Mouse (Mus musculus) CH12.LX (cell line): ENCODE measurements around the gene Hacd1. TPM values are rescaled to one million over a fixed set of nuclear protein-coding genes. Genes with fewer than 3 reads are reported as not detected.

Experiments used
- DNase-seq: peaks from one replicate; pipeline ENCODE4 v3.0.0-alpha.2; 2013; ENCODE audit errors: extremely low read depth
- H3K27ac ChIP-seq: 2 replicates; pipeline ENCODE4 v1.5.1; 2012; ENCODE audit warnings: low read depth, mild to moderate bottlenecking, control low read depth, moderate library complexity; ENCODE audit not compliant: insufficient read depth
- H3K27me3 ChIP-seq: replicated peaks from 2 replicates; pipeline ENCODE3; 2012; ENCODE audit warnings: inconsistent platforms
- H3K36me3 ChIP-seq, 2 experiments: replicated peaks in 1 of 2; 2 replicates each; pipeline versions ENCODE3 to v1.6.1; 2012; ENCODE audit warnings: inconsistent platforms in 1 of 2, low read length in 1 of 2, mild to moderate bottlenecking in 1 of 2, mixed read lengths in 1 of 2, moderate library complexity in 1 of 2; ENCODE audit not compliant: control insufficient read depth in 1 of 2, insufficient read depth in 1 of 2
- H3K4me1 ChIP-seq, 2 experiments: 2 replicates each; pipeline ENCODE4 v1.6.1; 2012; ENCODE audit warnings: inconsistent platforms in 1 of 2, moderate library complexity in 1 of 2; ENCODE audit not compliant: insufficient read depth in 2 of 2, control insufficient read depth in 1 of 2
- H3K4me2 ChIP-seq: 2 replicates; pipeline ENCODE4 v1.6.1; 2012; ENCODE audit warnings: low read depth, mild to moderate bottlenecking, control low read depth; ENCODE audit not compliant: poor library complexity, insufficient read depth, severe bottlenecking
- H3K4me3 ChIP-seq, 3 experiments: fragments of 150-350 bp in 1 of 3; sonication (generic) in 1 of 3; replicated peaks in 1 of 3; 2 replicates each; pipeline versions ENCODE3 to v1.5.1; 2011 to 2012; ENCODE audit warnings: low read depth in 2 of 3, low read length in 2 of 3, mild to moderate bottlenecking in 2 of 3, moderate library complexity in 2 of 3, control low read depth in 1 of 3, improper control_type of control experiment in 1 of 3, inconsistent platforms in 1 of 3, mixed read lengths in 1 of 3; ENCODE audit not compliant: poor library complexity in 1 of 3
- H3K79me2 ChIP-seq: replicated peaks from 2 replicates; pipeline ENCODE4 v1.6.1; 2012; ENCODE audit warnings: mild to moderate bottlenecking, moderate library complexity; ENCODE audit not compliant: control insufficient read depth, poor library complexity, insufficient read depth, severe bottlenecking; ENCODE audit errors: extremely low read depth
- H3K9ac ChIP-seq: 2 replicates; pipeline ENCODE4 v1.6.1; 2012; ENCODE audit warnings: low read depth, mild to moderate bottlenecking, control low read depth, moderate library complexity; ENCODE audit not compliant: insufficient read depth
- H3K9me3 ChIP-seq: replicated peaks from 2 replicates; pipeline ENCODE3; 2012; ENCODE audit warnings: low read length, inconsistent platforms, mixed read lengths
- BHLHE40 ChIP-seq: IDR thresholded peaks from 2 replicates; pipeline ENCODE4 v1.6.1; 2011; ENCODE audit warnings: mild to moderate bottlenecking, low read depth, low read length, improper control_type of control experiment
- E2F4 ChIP-seq: IDR thresholded peaks from 2 replicates; pipeline ENCODE4 v1.6.1; 2011; ENCODE audit warnings: low read depth, low read length, improper control_type of control experiment; ENCODE audit not compliant: insufficient replicate concordance
- IRF4 ChIP-seq: IDR thresholded peaks from 2 replicates; pipeline ENCODE4 v1.6.1; 2014; ENCODE audit warnings: low read depth, mild to moderate bottlenecking, inconsistent platforms, low read length, improper control_type of control experiment
- MAZ ChIP-seq: IDR thresholded peaks from 2 replicates; pipeline ENCODE4 v1.6.1; 2012; ENCODE audit warnings: low read depth, mild to moderate bottlenecking, inconsistent platforms, low read length, improper control_type of control experiment, moderate library complexity
- MXI1 ChIP-seq: IDR thresholded peaks from 2 replicates; pipeline ENCODE4 v1.6.1; 2011; ENCODE audit warnings: mild to moderate bottlenecking, low read depth, low read length, improper control_type of control experiment
- NRF1 ChIP-seq: IDR thresholded peaks from 2 replicates; pipeline ENCODE4 v1.6.1; 2014; ENCODE audit warnings: low read depth, mild to moderate bottlenecking, inconsistent platforms, low read length, improper control_type of control experiment, moderate library complexity
- TBP ChIP-seq: conservative IDR thresholded peaks from 2 replicates; pipeline ENCODE4 v1.6.1; 2011; ENCODE audit warnings: low read depth, low read length, improper control_type of control experiment
- TCF12 ChIP-seq: IDR thresholded peaks from 2 replicates; pipeline ENCODE4 v1.6.1; 2014; ENCODE audit warnings: low read depth, mild to moderate bottlenecking, inconsistent platforms, low read length, improper control_type of control experiment
- ZMIZ1 ChIP-seq: IDR thresholded peaks from 2 replicates; pipeline ENCODE4 v1.6.1; 2012; ENCODE audit warnings: low read depth, mild to moderate bottlenecking, inconsistent platforms, low read length, improper control_type of control experiment
- ZNF384 ChIP-seq: IDR thresholded peaks from 2 replicates; pipeline ENCODE4 v1.6.1; 2012; ENCODE audit warnings: low read depth, low read length, improper control_type of control experiment, inconsistent platforms
- dilution Hi-C: fragments of 300-500 bp; cut with MboI; formaldehyde crosslinking; loops from 2 replicates; pipeline ENCODE4 v1.14.3; 2020; ENCODE audit warnings: low sequenced_read_pairs; ENCODE audit not compliant: extremely low pct_unique_long_range_greater_than_20kb, extremely low pct_ligation_motif_present
- in situ Hi-C: fragments of 300-500 bp; cut with MboI; formaldehyde crosslinking; loops from 3 replicates; pipeline ENCODE4 v1.14.3; 2019; ENCODE audit warnings: low sequenced_read_pairs, low pct_ligation_motif_present, low pct_unique_long_range_greater_than_20kb, mixed read lengths
- polyA plus RNA-seq: library from polyadenylated mRNA; unstranded; fragments of >175 nt; gene quantifications from 2 replicates; pipeline ENCODE4 v1.2.1, GENCODE M21; 2012; ENCODE audit warnings: low read depth; ENCODE audit not compliant: insufficient read length
- total RNA-seq, 2 experiments: library from RNA; depleted of rRNA; stranded (reverse); fragments of 300-350 nt in 1 of 2; fragments of >200 nt in 1 of 2; gene quantifications; 2 replicates each; pipeline ENCODE4 v1.2.3; 2012 to 2014

Gene Hacd1
- total RNA-seq (2012; rRNA removed) (17.7 and 18.3 TPM in 2 replicates), total RNA-seq (2014; rRNA removed) (46.9 and 55.4 TPM in 2 replicates), polyA plus RNA-seq (28.5 and 31.0 TPM in 2 replicates)

DNA sequence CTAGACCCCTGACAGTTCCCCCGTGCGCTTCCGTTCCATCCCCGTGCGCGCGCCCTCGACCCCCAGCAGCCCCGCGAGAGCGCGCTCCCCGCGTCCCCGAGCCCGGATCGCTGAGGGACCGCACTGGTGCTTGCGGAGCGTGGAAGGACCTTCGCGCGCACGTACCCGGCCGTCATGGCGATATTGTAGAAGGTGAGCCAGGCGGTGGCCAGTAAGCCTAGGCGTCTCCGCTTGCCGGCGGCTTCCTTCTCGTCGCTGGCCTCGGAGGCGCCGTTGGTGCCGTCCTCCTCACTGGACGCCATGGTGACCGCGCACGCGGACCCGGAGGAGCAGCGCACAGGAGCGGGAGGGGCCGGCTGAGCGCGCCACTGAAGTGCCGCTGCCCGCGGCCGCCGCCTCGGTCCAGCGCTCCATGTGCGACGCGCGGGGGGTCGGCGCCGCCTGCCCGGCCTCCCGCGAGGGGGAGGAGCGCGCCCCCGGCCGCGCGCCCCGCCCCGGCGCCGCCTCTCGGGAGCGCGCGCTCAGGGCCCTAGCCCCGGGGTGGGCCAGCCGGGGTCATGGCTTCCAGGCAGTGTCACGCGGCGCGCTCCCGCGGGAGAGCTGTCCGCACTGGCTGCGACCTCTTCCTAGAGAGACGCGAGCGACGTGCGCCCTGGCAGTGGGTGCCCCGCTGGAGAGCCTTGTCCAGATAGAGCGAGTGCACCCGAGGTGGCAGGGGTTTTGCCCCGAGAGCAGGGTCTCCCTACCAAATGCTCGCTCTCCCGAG, at the start of gene Hacd1:
Hacd1 (minus strand) TSS at position 570 of the 766 bp plus-strand sequence.
- H3K27me3 ChIP-seq: peaks cover 6% of the 10 kb centered on the region
- dilution Hi-C loops (no loop called here), in situ Hi-C loops (loop anchor here (10.0 kb wide), 1 partner anchor 79 kb away; no protein-coding TSS in a partner anchor)
- no peaks in the 10 kb centered on the region for H3K36me3 ChIP-seq
- H3K4me3 ChIP-seq: peak within 1 kb of the TSS; percentile 56 to 89 (median 85)
- no peak within 1 kb of the TSS for H3K27ac ChIP-seq
- H3K9ac ChIP-seq: peak within 1 kb of the TSS; percentile 53
- peak; percentile 57 for DNase-seq
- H3K79me2 ChIP-seq: no peaks in the 10 kb centered on the region; the same call in 1 of the 2 replicates
- peak within 1 kb of the TSS; percentile 76; the same call in 1 of the 2 replicates for H3K4me2 ChIP-seq
- no peaks in the 10 kb centered on the region for H3K9me3 ChIP-seq
- TF ChIP-seq BHLHE40 (peak; percentile 9; the same call in 1 of the 2 replicates), MAZ (no peak), MXI1 (0 out of 2 replicates have a peak, but pooled peaks have one; percentile 4), TCF12 (peak; percentile 28; the same call in 1 of the 2 replicates), NRF1 (peak; percentile 33)
- peaks cover 0 to 4% of the 10 kb centered on the region in 2 experiments; a peak in 2 of 4 replicates for H3K4me1 ChIP-seq

GRCm38 (mm10) chr2:14103924-14104323, 48.0 kb upstream of the Hacd1 start:
- H3K4me1 ChIP-seq: no peaks in the 10 kb centered on the region
- peaks cover 0 to 23% of the 10 kb centered on the region in 2 experiments for H3K36me3 ChIP-seq
- DNase-seq: no peak
- in situ Hi-C loops (no loop called here), dilution Hi-C loops (no loop called here)
- no peak overlapping the region for H3K27ac ChIP-seq
- no peak overlapping the region for H3K9ac ChIP-seq
- TF ChIP-seq E2F4 (no peak), ZMIZ1 (no peak), ZNF384 (no peak), TBP (no peak), MXI1 (no peak), NRF1 (no peak), MAZ (no peak), IRF4 (no peak)
- H3K9me3 ChIP-seq: no peaks in the 10 kb centered on the region
- H3K4me2 ChIP-seq: no peak overlapping the region
- no peak overlapping the region for H3K4me3 ChIP-seq
- no peaks in the 10 kb centered on the region for H3K27me3 ChIP-seq
- 0 out of 2 replicates have a peak, but pooled peaks cover 4% of the 10 kb centered on the region for H3K79me2 ChIP-seq
